Mouse (Mus musculus): ENCODE results near the gene Ptprn2. TPM values are rescaled to one million over a fixed set of nuclear protein-coding genes. Genes with fewer than 3 reads are reported as not detected.

The Ptprn2 gene
- total and polyA plus RNA-seq, 3 experiments, result 0.22 TPM; not detected in 2

- no peaks in the 10 kb centered on the region for H3K4me1 ChIP-seq (ENCODE audit: insufficient read depth, low read depth, low read length)
- H3K4me3 ChIP-seq (ENCODE audit: low read depth, low read length), result no peak overlapping the region
- DNase-seq (ENCODE audit: low spot score) (no peak), ATAC-seq (ENCODE audit: extremely low read depth, insufficient number of reproducible peaks, low FRiP score, poor library complexity, severe bottlenecking) (no peak)
- TF ChIP-seq CTCF (IDR thresholded peaks at IDR 0.05; ENCODE audit: low read depth, low read length) (no peak), TAL1 (conservative IDR thresholded peaks at IDR 0.05; ENCODE audit: low read depth, low read length) (no peak), GATA1 (IDR thresholded peaks at IDR 0.05; ENCODE audit: borderline replicate concordance, low read length) (no peak), POLR2AphosphoS5 (IDR thresholded peaks at IDR 0.05; ENCODE audit: insufficient replicate concordance, low read depth, low read length) (no peak), GATA2 (IDR thresholded peaks at IDR 0.05; ENCODE audit: borderline replicate concordance, low read depth, low read length) (no peak)
- no peaks in the 10 kb centered on the region for H3K36me3 ChIP-seq (replicated peaks)
- no peaks in the 10 kb centered on the region for H3K27me3 ChIP-seq (ENCODE audit: insufficient read depth, low read length)
- peaks cover 62% of the 10 kb centered on the region for H3K9me3 ChIP-seq (replicated peaks)
These were observed 829.5 kb downstream of the Ptprn2 start for GRCm38 (mm10) chr12:117314987-117315386.

DNA sequence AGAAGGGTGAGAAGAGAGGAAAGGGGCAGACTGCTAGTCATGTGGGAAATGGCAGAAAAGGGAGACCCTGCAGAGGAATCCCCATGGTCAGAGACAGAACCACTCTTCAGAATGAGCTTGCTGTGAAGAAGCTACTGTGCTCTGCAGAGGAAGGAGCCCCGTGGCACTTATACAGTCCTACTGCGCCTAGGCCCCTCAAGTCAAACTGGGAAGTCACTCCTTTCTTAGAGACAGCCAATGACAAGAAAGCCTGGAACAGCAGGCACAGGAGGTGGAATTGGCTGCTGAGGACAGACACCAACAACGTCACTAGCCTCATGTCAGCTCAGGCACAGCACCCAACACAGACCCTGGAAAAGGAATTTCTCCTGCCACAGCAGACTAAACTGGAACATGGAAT is 830.1 kb downstream of the Ptprn2 start:
- no peaks in the 10 kb centered on the region for H3K27me3 ChIP-seq (ENCODE audit: insufficient read depth, low read length)
- no peaks in the 10 kb centered on the region for H3K4me1 ChIP-seq (ENCODE audit: insufficient read depth, low read depth, low read length)
- H3K4me3 ChIP-seq (ENCODE audit: low read depth, low read length), result no peak overlapping the region
- DNase-seq (ENCODE audit: low spot score) (no peak), ATAC-seq (ENCODE audit: extremely low read depth, insufficient number of reproducible peaks, low FRiP score, poor library complexity, severe bottlenecking) (no peak)
- no peaks in the 10 kb centered on the region for H3K36me3 ChIP-seq (replicated peaks)
- peaks cover 66% of the 10 kb centered on the region for H3K9me3 ChIP-seq (replicated peaks)
- TF ChIP-seq GATA2 (IDR thresholded peaks at IDR 0.05; ENCODE audit: borderline replicate concordance, low read depth, low read length), result no peak
- TF ChIP-seq POLR2AphosphoS5 (IDR thresholded peaks at IDR 0.05; ENCODE audit: insufficient replicate concordance, low read depth, low read length), result no peak
- TF ChIP-seq GATA1 (IDR thresholded peaks at IDR 0.05; ENCODE audit: borderline replicate concordance, low read length), result no peak
- no peak for TF ChIP-seq CTCF (IDR thresholded peaks at IDR 0.05; ENCODE audit: low read depth, low read length)
- TF ChIP-seq TAL1 (conservative IDR thresholded peaks at IDR 0.05; ENCODE audit: low read depth, low read length), result no peak

DNA sequence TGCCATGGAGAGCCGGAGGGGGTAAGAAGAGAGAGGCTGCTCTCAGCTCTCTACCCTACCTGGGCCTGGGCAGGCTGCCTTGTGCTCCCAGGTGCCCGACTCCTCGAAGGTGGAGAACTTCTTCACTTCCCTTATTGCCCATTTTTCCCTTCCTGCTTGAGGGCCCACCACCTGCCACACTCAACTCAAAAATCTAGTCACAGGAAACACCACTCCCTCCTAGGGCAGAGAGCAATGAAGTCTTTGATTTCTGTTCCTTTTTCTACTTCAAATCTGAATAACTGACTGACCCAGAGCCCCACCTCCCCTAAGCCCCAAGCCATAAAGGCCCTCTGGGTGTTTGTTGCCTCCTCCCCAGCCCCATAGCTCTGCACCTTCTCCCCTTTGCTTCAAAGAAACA is 832.7 kb downstream of the Ptprn2 start:
- Histone ChIP-seq H3K4me1 (ENCODE audit: insufficient read depth, low read depth, low read length) (no peaks in the 10 kb centered on the region), H3K27me3 (ENCODE audit: insufficient read depth, low read length) (no peaks in the 10 kb centered on the region), H3K9me3 (replicated peaks) (peaks cover 62% of the 10 kb centered on the region), H3K36me3 (replicated peaks) (no peaks in the 10 kb centered on the region), H3K4me3 (ENCODE audit: low read depth, low read length) (no peak overlapping the region)
- TF ChIP-seq CTCF (IDR thresholded peaks at IDR 0.05; ENCODE audit: low read depth, low read length) (no peak), TAL1 (conservative IDR thresholded peaks at IDR 0.05; ENCODE audit: low read depth, low read length) (no peak), POLR2AphosphoS5 (IDR thresholded peaks at IDR 0.05; ENCODE audit: insufficient replicate concordance, low read depth, low read length) (no peak), GATA2 (IDR thresholded peaks at IDR 0.05; ENCODE audit: borderline replicate concordance, low read depth, low read length) (no peak), GATA1 (IDR thresholded peaks at IDR 0.05; ENCODE audit: borderline replicate concordance, low read length) (no peak)
- DNase-seq (ENCODE audit: low spot score) (no peak), ATAC-seq (ENCODE audit: extremely low read depth, insufficient number of reproducible peaks, low FRiP score, poor library complexity, severe bottlenecking) (no peak)

DNA sequence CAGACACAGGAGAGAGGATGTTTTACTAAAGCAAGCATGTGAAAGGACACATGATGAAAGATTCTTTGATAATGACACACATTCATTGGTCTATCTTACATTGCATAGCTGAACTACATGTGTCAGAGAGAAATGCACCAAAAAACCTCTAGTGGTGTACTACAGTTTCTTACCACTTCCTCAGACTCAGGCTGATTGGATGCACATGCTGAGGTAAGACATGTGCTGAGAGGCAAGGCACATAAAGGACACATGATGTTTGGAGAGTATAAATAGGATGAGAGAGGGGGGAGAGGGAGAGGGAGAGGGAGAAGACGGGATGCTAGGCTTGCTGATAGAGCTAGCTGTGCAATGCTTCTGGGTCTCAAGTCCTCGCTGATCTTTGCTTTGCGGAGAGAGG is 837.5 kb downstream of the Ptprn2 start:
- Histone ChIP-seq H3K9me3 (replicated peaks) (peaks cover 54% of the 10 kb centered on the region), H3K27me3 (ENCODE audit: insufficient read depth, low read length) (no peaks in the 10 kb centered on the region), H3K4me3 (ENCODE audit: low read depth, low read length) (no peak overlapping the region), H3K36me3 (replicated peaks) (no peaks in the 10 kb centered on the region), H3K4me1 (ENCODE audit: insufficient read depth, low read depth, low read length) (no peaks in the 10 kb centered on the region)
- TF ChIP-seq POLR2AphosphoS5 (IDR thresholded peaks at IDR 0.05; ENCODE audit: insufficient replicate concordance, low read depth, low read length) (no peak), CTCF (IDR thresholded peaks at IDR 0.05; ENCODE audit: low read depth, low read length) (no peak), GATA2 (IDR thresholded peaks at IDR 0.05; ENCODE audit: borderline replicate concordance, low read depth, low read length) (no peak), TAL1 (conservative IDR thresholded peaks at IDR 0.05; ENCODE audit: low read depth, low read length) (no peak)
- ATAC-seq (ENCODE audit: extremely low read depth, insufficient number of reproducible peaks, low FRiP score, poor library complexity, severe bottlenecking) (no peak), DNase-seq (ENCODE audit: low spot score) (no peak)

Other genes starting within 250 kb of the Ptprn2 start
- gene Wdr60, start 222.7 kb upstream of the Ptprn2 start, total RNA-seq (2014; fragmentation: Nextera tagmentation), result 24.9 and 30.0 TPM in 2 replicates
- 49.5 and 68.6 TPM in 2 replicates for gene Wdr60, start 222.7 kb upstream of the Ptprn2 start, total RNA-seq (2017)
- gene Wdr60, start 222.7 kb upstream of the Ptprn2 start, polyA plus RNA-seq (2012), result 10.7 and 13.5 TPM in 2 replicates
- not detected in 2 replicates for gene Gm11027, start 210.3 kb upstream of the Ptprn2 start, total RNA-seq (2014; fragmentation: Nextera tagmentation)
- not detected in 2 replicates for gene Gm11027, start 210.3 kb upstream of the Ptprn2 start, total RNA-seq (2017)
- not detected in 2 replicates for gene Gm11027, start 210.3 kb upstream of the Ptprn2 start, polyA plus RNA-seq (2012)
- gene Esyt2, start 204.5 kb upstream of the Ptprn2 start, total RNA-seq (2014; fragmentation: Nextera tagmentation), result 87.5 and 91.7 TPM in 2 replicates
- 145 and 147 TPM in 2 replicates for gene Esyt2, start 204.5 kb upstream of the Ptprn2 start, total RNA-seq (2017)
- gene Esyt2, start 204.5 kb upstream of the Ptprn2 start, polyA plus RNA-seq (2012), result 22.4 and 23.4 TPM in 2 replicates
- 138 and 179 TPM in 2 replicates for gene Ncapg2, start 80.3 kb upstream of the Ptprn2 start, total RNA-seq (2014; fragmentation: Nextera tagmentation)
- gene Ncapg2, start 80.3 kb upstream of the Ptprn2 start, total RNA-seq (2017), result 229 and 321 TPM in 2 replicates
- 28.9 and 36.1 TPM in 2 replicates for gene Ncapg2, start 80.3 kb upstream of the Ptprn2 start, polyA plus RNA-seq (2012)